Mouse (Mus musculus): ENCODE measurements at regions not wholly inside any gene's neighbourhood (a gene's known extent, or its start where the extent isn't known, plus 50 kb on each side); places are given as distances from the start of the nearest gene placed in this dataset.

DNA sequence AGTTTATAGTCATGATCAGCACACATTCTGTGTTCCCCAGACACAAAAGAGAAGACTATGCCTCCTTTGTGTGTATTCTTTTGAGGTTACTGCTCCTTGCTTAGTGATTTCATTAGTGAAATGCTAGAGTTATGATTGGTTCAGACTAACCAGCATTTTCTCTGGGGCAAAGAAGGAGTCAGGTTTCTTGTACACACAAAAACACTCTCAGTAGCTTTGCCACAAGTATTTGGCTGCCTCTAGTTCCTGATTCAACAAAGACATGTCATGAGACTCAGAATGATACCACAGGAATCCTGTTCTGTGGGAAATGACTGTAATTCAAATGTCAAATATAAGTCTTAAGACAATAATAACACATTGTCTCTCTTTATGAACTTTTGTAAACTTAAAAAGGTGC is 86.9 kb downstream of the Alx1 start:
- ATAC-seq (ENCODE audit: insufficient number of reproducible peaks, low FRiP score, low TSS enrichment, low read depth) = no peak
- no peak overlapping the region for H3K27ac ChIP-seq
- H3K4me1 ChIP-seq = no peaks in the 10 kb centered on the region
- no peak overlapping the region for H3K4me3 ChIP-seq
- no peaks in the 10 kb centered on the region for H3K36me3 ChIP-seq
- no peak overlapping the region for H3K9ac ChIP-seq
- no peaks in the 10 kb centered on the region for H3K9me3 ChIP-seq
- H3K27me3 ChIP-seq = no peaks in the 10 kb centered on the region
- H3K4me2 ChIP-seq = no peak overlapping the region

DNA sequence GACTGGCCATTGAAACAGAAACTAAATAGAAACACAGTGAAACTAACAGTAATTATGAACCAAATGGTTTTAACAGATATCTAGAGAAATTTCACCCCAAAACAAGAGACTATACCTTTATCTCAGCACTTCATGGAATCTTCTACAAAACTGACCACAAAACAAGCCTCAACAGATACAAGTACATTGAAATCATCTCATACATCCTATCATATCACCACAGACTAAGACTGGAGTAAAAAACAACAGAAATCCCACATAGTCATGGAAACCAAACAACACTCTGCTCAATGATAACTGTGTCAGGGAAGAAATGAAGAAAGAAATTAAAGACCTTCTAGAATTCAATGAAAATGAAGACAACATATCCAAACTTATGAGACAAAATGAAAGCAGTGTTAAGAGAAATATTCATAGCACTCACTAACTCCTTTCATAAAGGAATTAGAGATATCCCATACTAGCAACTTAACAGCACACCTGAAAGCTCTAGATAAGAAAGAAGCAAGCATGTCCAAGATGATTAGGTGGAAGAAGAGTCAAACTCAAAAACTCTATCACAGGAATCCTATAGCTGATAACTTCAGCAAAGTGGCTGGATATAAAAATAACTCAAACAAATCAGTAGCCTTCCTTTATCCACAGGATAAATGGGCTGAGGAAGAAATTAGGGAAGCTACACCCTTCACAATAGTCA is 89.0 kb downstream of the Alx1 start:
- Histone ChIP-seq H3K4me1 (no peaks in the 10 kb centered on the region), H3K4me2 (no peak overlapping the region), H3K9me3 (no peaks in the 10 kb centered on the region), H3K9ac (no peak overlapping the region), H3K27ac (no peak overlapping the region), H3K27me3 (no peaks in the 10 kb centered on the region), H3K36me3 (no peaks in the 10 kb centered on the region), H3K4me3 (no peak overlapping the region)
- ATAC-seq (ENCODE audit: insufficient number of reproducible peaks, low FRiP score, low TSS enrichment, low read depth) = no peak

DNA sequence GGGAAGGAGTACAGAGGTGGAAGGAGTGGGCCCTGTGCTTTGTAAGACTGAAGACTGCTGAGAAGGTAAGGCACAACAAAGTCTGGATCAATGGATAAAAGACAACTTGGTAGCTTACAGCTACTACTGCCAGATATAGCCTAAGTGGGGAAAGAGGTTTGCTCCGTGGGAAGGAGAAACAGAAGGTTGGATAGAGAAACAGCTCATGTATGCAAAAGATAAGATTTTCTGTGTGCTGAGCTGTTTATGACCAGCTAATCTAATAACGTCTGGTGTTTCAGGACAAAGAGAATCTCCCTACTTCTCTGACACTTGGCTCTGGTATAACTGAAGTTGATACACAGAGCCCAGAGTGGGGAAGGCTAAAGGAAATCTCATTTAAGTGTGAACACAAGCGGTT is 98.6 kb downstream of the Alx1 start:
- no peaks in the 10 kb centered on the region for H3K27me3 ChIP-seq

GRCm38 (mm10) chr10:102928651-102929050 is 101.4 kb downstream of the Alx1 start:
- H3K27me3 ChIP-seq = no peaks in the 10 kb centered on the region
- H3K4me3 ChIP-seq = no peak overlapping the region
- no peak for ATAC-seq (ENCODE audit: insufficient number of reproducible peaks, low FRiP score, low TSS enrichment, low read depth)
- H3K9me3 ChIP-seq = no peaks in the 10 kb centered on the region
- H3K27ac ChIP-seq = no peak overlapping the region
- H3K36me3 ChIP-seq = no peaks in the 10 kb centered on the region
- no peak overlapping the region for H3K9ac ChIP-seq
- no peaks in the 10 kb centered on the region for H3K4me1 ChIP-seq
- WGBS = 70% methylated on average over 1 of the region's 1 CpGs
- H3K4me2 ChIP-seq = no peak overlapping the region

More for the DNA sequence above, 98.6 kb downstream of the Alx1 start:
- no peak overlapping the region for H3K4me2 ChIP-seq
- H3K9ac ChIP-seq = no peak overlapping the region
- H3K4me3 ChIP-seq = no peak overlapping the region
- H3K4me1 ChIP-seq = no peaks in the 10 kb centered on the region
- H3K9me3 ChIP-seq = no peaks in the 10 kb centered on the region
- no peak overlapping the region for H3K27ac ChIP-seq
- no peak for ATAC-seq (ENCODE audit: insufficient number of reproducible peaks, low FRiP score, low TSS enrichment, low read depth)
- no peaks in the 10 kb centered on the region for H3K36me3 ChIP-seq
- WGBS = 61% methylated on average over 3 of the region's 3 CpGs

- H3K9ac ChIP-seq = no peak overlapping the region
- 28% methylated on average over 2 of the region's 2 CpGs for WGBS
- ATAC-seq (ENCODE audit: insufficient number of reproducible peaks, low FRiP score, low TSS enrichment, low read depth) = no peak
- H3K27ac ChIP-seq = no peak overlapping the region
- H3K4me2 ChIP-seq = no peak overlapping the region
- H3K4me3 ChIP-seq = no peak overlapping the region
- no peaks in the 10 kb centered on the region for H3K9me3 ChIP-seq
- no peaks in the 10 kb centered on the region for H3K27me3 ChIP-seq
- H3K4me1 ChIP-seq = 0 out of 2 replicates have a peak, but pooled peaks cover 3% of the 10 kb centered on the region
- H3K36me3 ChIP-seq = no peaks in the 10 kb centered on the region
These were observed 132.6 kb downstream of the Alx1 start for GRCm38 (mm10) chr10:102897368-102897767.

GRCm38 (mm10) chr10:102895952-102896351 is 134.1 kb downstream of the Alx1 start:
- no peak for ATAC-seq (ENCODE audit: insufficient number of reproducible peaks, low FRiP score, low TSS enrichment, low read depth)
- H3K27me3 ChIP-seq = no peaks in the 10 kb centered on the region
- no peaks in the 10 kb centered on the region for H3K4me1 ChIP-seq

DNA sequence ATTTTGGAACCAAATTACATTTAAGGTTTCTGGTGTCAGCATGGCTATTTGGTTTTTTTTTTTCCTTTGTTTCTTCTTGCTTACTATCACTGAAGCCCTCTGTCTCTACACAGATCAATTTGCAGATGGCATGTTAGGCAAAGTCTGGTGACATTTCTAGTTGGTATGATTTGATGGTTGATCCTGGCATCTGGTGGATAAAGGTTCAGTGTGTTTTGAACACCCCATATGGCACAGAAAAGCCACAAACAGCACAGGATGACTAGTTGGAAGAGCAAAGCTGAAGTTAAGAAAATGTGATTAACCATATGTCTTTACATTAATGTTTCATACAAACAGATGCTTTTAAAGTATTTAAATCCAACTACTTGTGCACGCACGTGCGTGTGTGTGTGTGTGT is 137.6 kb downstream of the Alx1 start:
- no peak overlapping the region for H3K4me2 ChIP-seq
- WGBS = 92% methylated on average over 3 of the region's 3 CpGs
- no peaks in the 10 kb centered on the region for H3K9me3 ChIP-seq
- H3K9ac ChIP-seq = no peak overlapping the region
- H3K27ac ChIP-seq = no peak overlapping the region
- H3K27me3 ChIP-seq = no peaks in the 10 kb centered on the region
- H3K4me3 ChIP-seq = no peak overlapping the region
- no peak for ATAC-seq (ENCODE audit: insufficient number of reproducible peaks, low FRiP score, low TSS enrichment, low read depth)
- no peaks in the 10 kb centered on the region for H3K36me3 ChIP-seq
- no peaks in the 10 kb centered on the region for H3K4me1 ChIP-seq

More at GRCm38 (mm10) chr10:102895952-102896351, 134.1 kb downstream of the Alx1 start:
- Histone ChIP-seq H3K9me3 (no peaks in the 10 kb centered on the region), H3K9ac (no peak overlapping the region), H3K4me2 (no peak overlapping the region), H3K36me3 (no peaks in the 10 kb centered on the region), H3K27ac (no peak overlapping the region), H3K4me3 (no peak overlapping the region)
- WGBS = 19% methylated on average over 1 of the region's 1 CpGs

GRCm38 (mm10) chr10:102889709-102890108 is 140.3 kb downstream of the Alx1 start:
- Histone ChIP-seq H3K27ac (no peak overlapping the region), H3K9me3 (no peaks in the 10 kb centered on the region), H3K27me3 (no peaks in the 10 kb centered on the region), H3K4me2 (no peak overlapping the region), H3K4me3 (no peak overlapping the region), H3K4me1 (no peaks in the 10 kb centered on the region), H3K36me3 (no peaks in the 10 kb centered on the region), H3K9ac (no peak overlapping the region)
- ATAC-seq (ENCODE audit: insufficient number of reproducible peaks, low FRiP score, low TSS enrichment, low read depth) = no peak
- 67% methylated on average over 3 of the region's 3 CpGs for WGBS

DNA sequence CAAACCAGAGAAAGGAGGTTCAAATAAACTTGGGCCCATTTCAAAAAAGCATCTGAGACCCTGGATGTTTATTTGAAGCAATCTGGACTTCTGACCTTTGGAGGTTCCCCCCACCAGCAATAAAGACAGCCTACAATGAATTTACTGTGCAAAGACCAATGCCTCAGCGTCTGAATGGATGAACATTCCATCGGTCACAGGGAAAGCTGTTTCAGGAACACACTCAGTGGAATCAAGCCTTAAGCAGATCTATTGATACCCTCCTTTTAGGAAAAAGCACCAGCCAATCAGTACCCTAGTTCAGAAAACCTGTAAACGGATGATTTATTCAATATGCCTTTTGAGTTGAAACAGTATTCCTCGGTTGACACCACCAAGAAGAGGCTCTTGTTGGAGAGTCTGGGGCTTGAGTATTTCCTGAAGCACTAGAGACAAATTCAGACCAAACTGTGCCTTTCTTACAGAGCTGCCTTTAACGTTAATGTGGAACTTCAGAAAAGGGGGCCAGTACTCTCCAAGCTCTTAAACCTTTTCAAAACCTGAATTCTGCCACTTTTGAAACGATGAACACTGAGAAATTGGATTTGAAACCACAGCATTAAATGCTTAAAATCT is 148.1 kb downstream of the Alx1 start:
- H3K36me3 ChIP-seq = no peaks in the 10 kb centered on the region
- no peaks in the 10 kb centered on the region for H3K9me3 ChIP-seq
- no peak overlapping the region for H3K4me3 ChIP-seq
- ATAC-seq (ENCODE audit: insufficient number of reproducible peaks, low FRiP score, low TSS enrichment, low read depth) = no peak
- H3K9ac ChIP-seq = no peak overlapping the region
- 44% methylated on average over 6 of the region's 6 CpGs for WGBS
- no peaks in the 10 kb centered on the region; the same call in 1 of the 2 replicates for H3K4me1 ChIP-seq
- no peak overlapping the region for H3K4me2 ChIP-seq
- H3K27ac ChIP-seq = no peak overlapping the region
- H3K27me3 ChIP-seq = no peaks in the 10 kb centered on the region

- Histone ChIP-seq H3K9ac (no peak overlapping the region), H3K27me3 (no peaks in the 10 kb centered on the region), H3K4me1 (no peaks in the 10 kb centered on the region; the same call in 1 of the 2 replicates), H3K9me3 (no peaks in the 10 kb centered on the region), H3K4me3 (peak overlapping the region; percentile 28), H3K4me2 (peak overlapping the region; percentile 43), H3K27ac (no peak overlapping the region), H3K36me3 (no peaks in the 10 kb centered on the region)
- 16% methylated on average over 11 of the region's 11 CpGs for WGBS
- ATAC-seq (ENCODE audit: insufficient number of reproducible peaks, low FRiP score, low TSS enrichment, low read depth) = no peak
These were observed 152.0 kb downstream of the Alx1 start for GRCm38 (mm10) chr10:102878010-102878409.

DNA sequence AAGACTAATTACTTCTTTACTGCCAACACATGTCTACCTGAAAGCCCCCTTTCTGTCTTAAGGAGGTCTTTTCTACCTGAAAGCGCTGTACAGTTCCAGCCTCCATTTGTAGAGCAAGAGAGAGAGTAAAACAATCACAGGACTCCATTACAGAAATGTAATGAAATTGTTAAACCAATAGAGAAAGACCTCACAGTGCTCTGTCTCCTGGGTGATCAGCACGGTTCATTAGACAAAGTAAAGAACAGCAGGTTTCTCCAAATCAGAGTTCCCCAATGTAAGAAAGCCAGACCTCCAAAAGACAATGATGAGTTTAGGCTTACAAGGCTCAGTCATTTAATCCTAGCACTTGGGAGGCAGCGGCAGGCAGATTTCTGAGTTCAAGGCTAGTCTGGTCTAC is 153.1 kb downstream of the Alx1 start:
- Histone ChIP-seq H3K9me3 (no peaks in the 10 kb centered on the region), H3K27ac (no peak overlapping the region), H3K4me2 (no peak overlapping the region), H3K36me3 (no peaks in the 10 kb centered on the region), H3K27me3 (no peaks in the 10 kb centered on the region), H3K4me1 (no peaks in the 10 kb centered on the region; the same call in 1 of the 2 replicates), H3K9ac (no peak overlapping the region), H3K4me3 (no peak overlapping the region)
- WGBS = 71% methylated on average over 3 of the region's 3 CpGs
- no peak for ATAC-seq (ENCODE audit: insufficient number of reproducible peaks, low FRiP score, low TSS enrichment, low read depth)

DNA sequence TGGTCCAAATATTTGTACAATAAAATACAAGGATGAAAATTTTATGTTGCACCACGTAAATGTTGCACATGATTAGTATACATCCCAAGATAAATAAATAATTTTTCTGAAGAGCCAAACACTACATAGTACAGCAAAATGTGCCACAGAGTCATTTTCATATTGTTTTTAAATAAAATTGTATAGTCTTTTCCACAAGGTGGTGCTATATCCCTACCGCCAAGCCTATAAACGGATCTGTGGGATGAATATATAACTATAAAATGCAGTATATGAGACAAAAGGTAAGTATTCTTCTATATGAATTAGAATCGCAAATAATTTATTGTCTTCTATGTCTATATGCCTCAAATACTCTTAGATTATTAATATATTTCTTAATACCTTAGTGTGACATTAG is 163.1 kb downstream of the Alx1 start:
- 29% methylated on average over 4 of the region's 4 CpGs for WGBS
- H3K9me3 ChIP-seq = no peaks in the 10 kb centered on the region
- H3K4me3 ChIP-seq = no peak overlapping the region
- no peak overlapping the region for H3K4me2 ChIP-seq
- H3K27ac ChIP-seq = no peak overlapping the region
- no peak overlapping the region for H3K9ac ChIP-seq
- no peaks in the 10 kb centered on the region for H3K36me3 ChIP-seq
- no peaks in the 10 kb centered on the region for H3K27me3 ChIP-seq
- peaks cover 4% of the 10 kb centered on the region; the same call in 1 of the 2 replicates for H3K4me1 ChIP-seq
- ATAC-seq (ENCODE audit: insufficient number of reproducible peaks, low FRiP score, low TSS enrichment, low read depth) = no peak

All from limb, embryonic 15.5 days (tissue).